Mouse (Mus musculus) stomach, embryonic 15.5 days (tissue): Measurements from ENCODE around the gene Nfasc. TPM values are rescaled to one million over a fixed set of nuclear protein-coding genes. Genes with fewer than 3 reads are reported as not detected.

Experiments used
- ATAC-seq: fragments of 200-750 bp; cut with Nextera tagmentation; 2 replicates; pipeline ENCODE4 v1.8.0; 2017; ENCODE audit warnings: low read depth, moderate number of reproducible peaks, moderate TSS enrichment; ENCODE audit not compliant: insufficient read depth, low FRiP score
- H3K27ac ChIP-seq: fragments of 300-500 bp; sonication (generic); 2 replicates; pipeline ENCODE4 v1.5.1; 2015; ENCODE audit warnings: mild to moderate bottlenecking, inconsistent platforms
- H3K27me3 ChIP-seq: fragments of 300-500 bp; sonication (generic); replicated peaks from 2 replicates; pipeline ENCODE4 v1.6.1; 2015; ENCODE audit warnings: inconsistent platforms
- H3K36me3 ChIP-seq: fragments of 300-500 bp; sonication (generic); 2 replicates; pipeline ENCODE4 v1.6.1; 2015; ENCODE audit warnings: inconsistent platforms
- H3K4me1 ChIP-seq: fragments of 300-500 bp; sonication (generic); 2 replicates; pipeline ENCODE4 v1.6.1; 2015; ENCODE audit warnings: inconsistent platforms
- H3K4me2 ChIP-seq: fragments of 300-500 bp; sonication (generic); 2 replicates; pipeline ENCODE4 v1.6.1; 2015; ENCODE audit warnings: mild to moderate bottlenecking, inconsistent platforms
- H3K4me3 ChIP-seq: fragments of 300-500 bp; sonication (generic); replicated peaks from 2 replicates; pipeline ENCODE4 v1.5.1; 2015; ENCODE audit warnings: inconsistent platforms
- H3K9ac ChIP-seq: fragments of 300-500 bp; sonication (generic); 2 replicates; pipeline ENCODE4 v1.6.1; 2015; ENCODE audit warnings: inconsistent platforms
- H3K9me3 ChIP-seq: fragments of 300-500 bp; sonication (generic); 2 replicates; pipeline ENCODE4 v1.6.1; 2016; ENCODE audit warnings: inconsistent platforms
- WGBS: fragments of 180-500 bp; shearing (Covaris S2); methylation state at CpG from one replicate; pipeline ENCODE4 v1.1.7; 2015; 5-methylcytosine and 5-hydroxymethylcytosine counted together
- polyA plus RNA-seq: library from polyadenylated mRNA; unstranded; fragments of >200 nt; fragmentation: Nextera tagmentation; extraction: Ambion mirVana; gene quantifications from 2 replicates; pipeline ENCODE4 v1.2.1, GENCODE M21; 2015

The Nfasc gene
- polyA plus RNA-seq, 1 experiment from 2014 or later = 3.2 TPM

DNA sequence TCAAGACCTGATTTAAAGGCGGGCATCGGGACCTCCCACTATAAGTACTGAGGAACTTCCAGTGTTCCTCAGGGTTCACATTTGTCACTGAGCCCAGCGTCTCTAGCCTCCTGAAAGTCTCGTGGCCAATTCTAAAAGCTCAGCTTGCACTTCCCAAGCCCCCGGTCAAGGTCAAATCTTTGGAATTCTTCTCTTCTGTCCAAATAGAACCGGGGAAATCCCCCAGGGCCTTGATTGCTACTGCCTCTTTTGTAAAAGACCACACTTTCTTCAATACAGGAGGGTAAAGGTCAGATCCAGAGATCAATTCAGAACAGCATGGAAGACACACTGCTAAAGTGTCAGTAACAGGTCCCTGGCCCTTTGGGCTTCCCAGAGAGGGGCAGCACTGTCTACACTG, 145.9 kb downstream of the Nfasc start:
- no peaks in the 10 kb centered on the region for H3K36me3 ChIP-seq
- H3K27me3 ChIP-seq = no peaks in the 10 kb centered on the region
- no peaks in the 10 kb centered on the region for H3K4me1 ChIP-seq
- no peak overlapping the region for H3K4me2 ChIP-seq
- no peak overlapping the region for H3K27ac ChIP-seq
- no peak for ATAC-seq
- H3K4me3 ChIP-seq = no peak overlapping the region
- no peaks in the 10 kb centered on the region for H3K9me3 ChIP-seq
- no peak overlapping the region for H3K9ac ChIP-seq
- WGBS = 43% methylated on average over 6 of the region's 6 CpGs

DNA sequence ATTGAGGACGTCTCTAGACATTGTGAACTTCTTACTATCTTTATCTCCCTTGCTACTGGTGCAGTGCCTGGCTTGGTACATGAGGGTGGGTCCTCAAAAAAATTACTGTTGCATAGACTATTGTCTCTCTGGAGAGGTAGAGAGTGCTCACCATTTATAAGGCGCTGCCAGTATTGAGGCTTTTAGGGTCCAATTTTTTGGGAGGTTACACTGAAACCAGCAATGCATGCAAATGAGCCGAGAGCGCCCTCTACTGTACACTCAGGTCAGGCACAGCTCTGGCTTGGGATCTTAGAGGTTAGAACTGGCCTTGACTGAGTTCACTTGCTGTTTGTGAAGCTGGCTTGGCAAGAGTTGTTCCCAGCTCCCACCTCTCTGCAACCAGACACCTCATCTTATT, 147.0 kb downstream of the Nfasc start:
- WGBS = 14% methylated on average over 4 of the region's 4 CpGs
- Histone ChIP-seq H3K4me2 (no peak overlapping the region), H3K4me1 (no peaks in the 10 kb centered on the region), H3K9ac (no peak overlapping the region), H3K27me3 (no peaks in the 10 kb centered on the region), H3K9me3 (no peaks in the 10 kb centered on the region), H3K36me3 (no peaks in the 10 kb centered on the region), H3K27ac (no peak overlapping the region), H3K4me3 (no peak overlapping the region)
- ATAC-seq = no peak

DNA sequence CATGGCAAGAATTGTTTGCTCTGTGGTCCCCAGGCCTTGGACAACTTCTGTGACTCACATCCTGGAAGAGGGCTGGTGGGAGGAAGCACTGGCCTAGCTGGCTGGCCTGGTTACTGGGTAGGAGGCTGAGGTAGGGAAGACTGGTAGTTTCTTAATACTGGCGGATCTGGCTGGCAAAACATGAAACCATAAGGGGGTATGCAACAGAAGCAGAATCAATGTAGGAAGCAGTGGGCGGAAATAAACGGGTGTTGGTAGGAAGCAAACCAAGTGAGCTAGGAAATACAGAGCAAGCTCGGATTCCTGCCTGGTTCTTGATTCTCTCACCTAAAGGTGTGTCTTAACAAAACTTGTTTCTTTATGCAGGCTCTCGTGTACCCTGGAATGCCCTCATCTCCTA, 149.5 kb downstream of the Nfasc start:
- H3K27ac ChIP-seq = no peak overlapping the region
- no peak overlapping the region for H3K4me2 ChIP-seq
- WGBS = 80% methylated on average over 5 of the region's 5 CpGs
- H3K9me3 ChIP-seq = no peaks in the 10 kb centered on the region
- H3K27me3 ChIP-seq = no peaks in the 10 kb centered on the region
- no peaks in the 10 kb centered on the region for H3K4me1 ChIP-seq
- 0 out of 2 replicates have a peak, but pooled peaks have one; percentile 4 for ATAC-seq
- no peaks in the 10 kb centered on the region for H3K36me3 ChIP-seq
- no peak overlapping the region for H3K9ac ChIP-seq
- H3K4me3 ChIP-seq = no peak overlapping the region

DNA sequence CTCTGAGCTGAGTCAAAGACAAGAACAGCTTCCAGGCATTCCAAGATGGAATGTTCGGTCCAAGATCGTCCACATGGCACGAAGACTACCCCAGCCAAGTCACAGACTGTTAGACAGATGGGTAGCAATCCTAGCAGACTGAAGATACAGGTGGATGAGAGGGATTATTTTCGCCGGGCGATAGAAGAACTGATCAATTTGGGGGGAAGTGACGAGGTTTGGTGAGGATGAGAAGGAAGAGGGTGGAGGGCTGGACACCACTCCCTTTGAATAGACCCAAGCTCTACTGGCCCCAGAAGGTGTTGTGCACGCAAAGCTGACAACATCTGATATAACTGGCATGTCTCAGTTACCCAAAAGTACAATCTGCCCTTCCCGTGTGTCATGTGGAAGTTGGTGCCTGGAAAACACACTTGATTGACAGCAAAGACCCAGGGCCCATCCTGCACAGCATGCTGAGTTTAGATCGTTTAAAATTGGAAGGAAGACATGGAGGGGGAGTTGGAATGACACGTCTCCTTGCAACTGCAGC, 150.1 kb downstream of the Nfasc start:
- no peak for ATAC-seq
- 80% methylated on average over 11 of the region's 11 CpGs for WGBS
- H3K9me3 ChIP-seq = no peaks in the 10 kb centered on the region
- no peak overlapping the region for H3K4me3 ChIP-seq
- no peak overlapping the region for H3K9ac ChIP-seq
- no peaks in the 10 kb centered on the region for H3K27me3 ChIP-seq
- H3K36me3 ChIP-seq = no peaks in the 10 kb centered on the region
- H3K4me1 ChIP-seq = no peaks in the 10 kb centered on the region
- H3K4me2 ChIP-seq = no peak overlapping the region
- no peak overlapping the region for H3K27ac ChIP-seq

GRCm38 (mm10) chr1:132586679-132587201, 154.9 kb downstream of the Nfasc start:
- Histone ChIP-seq H3K36me3 (no peaks in the 10 kb centered on the region), H3K9me3 (no peaks in the 10 kb centered on the region), H3K4me3 (no peak overlapping the region), H3K27me3 (no peaks in the 10 kb centered on the region), H3K4me2 (peak overlapping the region; percentile 23; the same call in 1 of the 2 replicates), H3K9ac (no peak overlapping the region), H3K27ac (no peak overlapping the region), H3K4me1 (no peaks in the 10 kb centered on the region)
- peak; percentile 87 for ATAC-seq
- WGBS = 24% methylated on average over 15 of the region's 15 CpGs

DNA sequence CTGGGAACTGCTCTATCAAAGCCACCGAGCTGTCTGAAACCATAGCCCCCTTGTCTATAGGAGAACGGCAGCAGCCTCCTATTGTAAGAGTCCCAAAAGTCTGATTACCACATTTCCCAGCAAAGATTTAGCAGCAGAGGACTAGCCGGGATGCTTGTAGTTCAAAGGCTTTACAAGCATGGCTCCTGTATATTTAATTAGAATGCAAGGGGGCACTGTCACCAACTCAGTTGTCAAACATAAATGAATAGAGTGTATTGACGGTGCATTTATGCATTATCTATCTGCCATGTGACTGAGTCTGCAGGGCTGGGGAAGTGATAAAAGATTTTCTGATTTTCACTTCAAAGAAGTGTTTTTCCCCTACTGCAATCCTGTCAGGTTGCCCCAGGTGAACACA, 156.2 kb downstream of the Nfasc start:
- Histone ChIP-seq H3K4me2 (no peak overlapping the region), H3K27me3 (no peaks in the 10 kb centered on the region), H3K4me3 (no peak overlapping the region), H3K4me1 (no peaks in the 10 kb centered on the region), H3K9ac (no peak overlapping the region), H3K9me3 (no peaks in the 10 kb centered on the region), H3K27ac (no peak overlapping the region), H3K36me3 (no peaks in the 10 kb centered on the region)
- no peak for ATAC-seq
- 70% methylated on average over 4 of the region's 4 CpGs for WGBS

- Histone ChIP-seq H3K9ac (no peak overlapping the region), H3K4me2 (no peak overlapping the region), H3K36me3 (no peaks in the 10 kb centered on the region), H3K4me3 (no peak overlapping the region), H3K27me3 (no peaks in the 10 kb centered on the region), H3K9me3 (no peaks in the 10 kb centered on the region), H3K27ac (no peak overlapping the region), H3K4me1 (no peaks in the 10 kb centered on the region)
- ATAC-seq = no peak
- 67% methylated on average over 18 of the region's 18 CpGs for WGBS
Observed at GRCm38 (mm10) chr1:132582998-132583604, 158.5 kb downstream of the Nfasc start.

GRCm38 (mm10) chr1:132581845-132582839, 159.5 kb downstream of the Nfasc start:
- no peak overlapping the region for H3K4me3 ChIP-seq
- 54% methylated on average over 14 of the region's 14 CpGs for WGBS
- H3K27ac ChIP-seq = no peak overlapping the region
- H3K4me2 ChIP-seq = no peak overlapping the region
- no peak overlapping the region for H3K9ac ChIP-seq
- ATAC-seq = no peak
- H3K36me3 ChIP-seq = no peaks in the 10 kb centered on the region
- no peaks in the 10 kb centered on the region for H3K27me3 ChIP-seq
- no peaks in the 10 kb centered on the region for H3K4me1 ChIP-seq
- no peaks in the 10 kb centered on the region for H3K9me3 ChIP-seq

DNA sequence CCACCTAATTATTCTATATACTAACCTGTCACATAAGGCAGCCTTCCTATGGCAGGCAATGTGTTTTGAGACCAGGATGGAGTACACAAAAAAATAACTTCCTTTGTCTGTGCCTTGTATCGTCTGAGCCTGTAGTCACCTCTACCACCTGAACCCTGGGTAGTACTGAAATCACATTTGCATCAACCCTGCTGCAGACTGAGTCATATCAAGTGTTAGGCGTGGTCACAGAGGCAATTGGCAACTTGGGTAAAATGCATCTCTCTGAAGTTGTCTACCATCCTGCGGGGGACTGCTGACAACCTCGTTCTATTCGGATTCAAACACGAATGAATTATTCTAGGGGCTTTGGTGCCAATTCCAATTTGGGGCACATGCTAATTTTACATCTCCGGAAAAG, 161.5 kb downstream of the Nfasc start:
- Histone ChIP-seq H3K36me3 (no peaks in the 10 kb centered on the region), H3K4me3 (no peak overlapping the region), H3K4me1 (no peaks in the 10 kb centered on the region), H3K4me2 (no peak overlapping the region), H3K27me3 (no peaks in the 10 kb centered on the region), H3K9ac (no peak overlapping the region), H3K27ac (no peak overlapping the region), H3K9me3 (no peaks in the 10 kb centered on the region)
- ATAC-seq = no peak
- WGBS = 88% methylated on average over 7 of the region's 7 CpGs

DNA sequence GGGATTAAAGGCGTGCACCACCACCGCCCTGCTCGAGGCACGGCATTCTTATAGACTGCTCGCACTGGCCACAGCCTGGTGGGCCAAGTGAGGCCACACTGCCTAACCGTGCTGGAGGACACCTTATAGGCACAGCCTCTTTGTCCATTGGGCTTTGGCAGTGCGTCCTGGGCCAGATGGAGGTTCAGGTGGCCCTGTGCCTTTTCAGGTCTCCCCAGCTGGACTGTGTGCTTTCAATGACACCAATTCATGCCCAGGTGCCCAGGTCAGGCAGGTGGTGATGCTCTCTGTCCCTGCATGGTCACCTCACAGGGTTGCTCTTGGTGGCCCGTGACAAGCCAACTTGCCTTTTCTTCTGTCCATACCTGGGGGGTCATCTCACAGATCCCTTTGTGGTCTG, 164.8 kb downstream of the Nfasc start:
- no peak overlapping the region for H3K4me3 ChIP-seq
- H3K27ac ChIP-seq = no peak overlapping the region
- H3K4me2 ChIP-seq = no peak overlapping the region
- no peaks in the 10 kb centered on the region for H3K4me1 ChIP-seq
- no peak for ATAC-seq
- H3K27me3 ChIP-seq = no peaks in the 10 kb centered on the region
- H3K9ac ChIP-seq = no peak overlapping the region
- no peaks in the 10 kb centered on the region for H3K36me3 ChIP-seq
- H3K9me3 ChIP-seq = no peaks in the 10 kb centered on the region
- 92% methylated on average over 8 of the region's 8 CpGs for WGBS

DNA sequence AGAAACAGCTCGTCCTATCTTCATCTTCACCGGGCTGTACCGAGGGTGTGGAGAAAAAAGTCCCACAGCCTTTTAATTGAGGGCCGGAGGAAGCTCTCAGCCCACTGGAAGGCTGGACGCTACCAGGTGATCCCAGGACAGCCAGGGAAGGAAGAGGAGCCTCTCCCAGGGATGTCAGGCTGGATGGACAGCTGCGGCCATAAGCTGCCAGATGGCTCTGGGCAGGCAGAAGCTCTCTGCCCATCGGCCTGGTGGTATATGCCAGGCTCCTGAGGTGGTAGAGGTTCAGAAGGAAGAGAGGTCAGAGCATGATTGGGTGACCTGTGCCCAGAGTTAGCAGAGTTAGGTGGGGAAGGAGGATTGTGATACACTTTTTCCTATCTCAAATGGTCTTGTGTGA, 168.7 kb downstream of the Nfasc start:
- H3K4me1 ChIP-seq = no peaks in the 10 kb centered on the region
- no peak overlapping the region for H3K4me3 ChIP-seq
- WGBS = 88% methylated on average over 7 of the region's 7 CpGs
- H3K9ac ChIP-seq = no peak overlapping the region
- no peaks in the 10 kb centered on the region for H3K27me3 ChIP-seq
- no peak overlapping the region for H3K27ac ChIP-seq
- H3K4me2 ChIP-seq = no peak overlapping the region
- no peaks in the 10 kb centered on the region for H3K36me3 ChIP-seq
- H3K9me3 ChIP-seq = no peaks in the 10 kb centered on the region
- no peak for ATAC-seq

DNA sequence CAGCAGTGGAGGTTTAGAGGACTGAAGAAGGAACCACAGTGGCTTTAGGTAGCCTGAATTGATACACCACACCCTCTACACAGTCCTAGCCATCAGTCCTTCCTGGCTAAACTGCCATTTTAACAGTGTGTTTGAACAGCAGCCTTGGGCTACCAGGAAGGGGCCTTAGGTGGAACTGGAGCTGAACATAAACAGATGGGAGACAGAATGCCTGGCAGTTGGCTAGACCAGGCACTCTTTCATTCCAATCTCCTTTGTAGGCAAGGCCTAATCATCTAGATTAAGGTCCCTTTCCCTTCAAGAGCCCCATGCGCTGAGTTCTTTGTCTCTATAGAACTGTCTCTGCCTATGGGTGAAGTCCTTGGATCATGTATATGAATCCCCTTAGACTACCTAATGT, 170.0 kb downstream of the Nfasc start:
- no peak overlapping the region for H3K9ac ChIP-seq
- H3K27me3 ChIP-seq = no peaks in the 10 kb centered on the region
- no peak overlapping the region for H3K4me3 ChIP-seq
- H3K36me3 ChIP-seq = no peaks in the 10 kb centered on the region
- 96% methylated on average over 1 of the region's 1 CpGs for WGBS
- H3K27ac ChIP-seq = no peak overlapping the region
- H3K4me2 ChIP-seq = no peak overlapping the region
- no peak for ATAC-seq
- H3K9me3 ChIP-seq = no peaks in the 10 kb centered on the region
- H3K4me1 ChIP-seq = no peaks in the 10 kb centered on the region
